Mouse (Mus musculus) heart, embryonic 15.5 days (tissue): Measurements from ENCODE around the gene Fam118b. TPM values are rescaled to one million over a fixed set of nuclear protein-coding genes. Genes with fewer than 3 reads are reported as not detected.

Source experiments
- ATAC-seq: fragments of 200-750 bp; cut with Nextera tagmentation; replicated peaks from 2 replicates; pipeline ENCODE4 v1.8.0; 2017; ENCODE audit warnings: low read depth, moderate TSS enrichment; ENCODE audit not compliant: insufficient number of reproducible peaks, insufficient read depth, low FRiP score
- H3K27ac ChIP-seq: fragments of 300-500 bp; sonication (generic); 2 replicates; pipeline ENCODE4 v1.5.1; 2015; ENCODE audit warnings: mild to moderate bottlenecking, inconsistent platforms
- H3K27me3 ChIP-seq: fragments of 300-500 bp; sonication (generic); 2 replicates; pipeline ENCODE4 v1.6.1; 2015; ENCODE audit warnings: inconsistent platforms
- H3K36me3 ChIP-seq: fragments of 300-500 bp; sonication (generic); 2 replicates; pipeline ENCODE4 v1.6.1; 2015; ENCODE audit warnings: mild to moderate bottlenecking, inconsistent platforms
- H3K4me1 ChIP-seq: fragments of 300-500 bp; sonication (generic); replicated peaks from 2 replicates; pipeline ENCODE4 v1.6.1; 2015; ENCODE audit warnings: inconsistent platforms
- H3K4me2 ChIP-seq: fragments of 300-500 bp; sonication (generic); 2 replicates; pipeline ENCODE4 v1.6.1; 2015; ENCODE audit warnings: inconsistent platforms, mild to moderate bottlenecking, moderate library complexity
- H3K4me3 ChIP-seq: fragments of 300-500 bp; sonication (generic); 2 replicates; pipeline ENCODE4 v1.5.1; 2015; ENCODE audit warnings: mild to moderate bottlenecking, inconsistent platforms
- H3K9ac ChIP-seq: fragments of 300-500 bp; sonication (generic); 2 replicates; pipeline ENCODE4 v1.6.1; 2015; ENCODE audit warnings: mild to moderate bottlenecking, inconsistent platforms
- H3K9me3 ChIP-seq: fragments of 300-500 bp; sonication (generic); replicated peaks from 2 replicates; pipeline ENCODE4 v1.6.1; 2016; ENCODE audit warnings: inconsistent platforms
- WGBS: fragments of 180-500 bp; shearing (Covaris S2); methylation state at CpG from one replicate; pipeline ENCODE4 v1.1.7; 2015; ENCODE audit warnings: mixed read lengths; 5-methylcytosine and 5-hydroxymethylcytosine counted together
- polyA plus RNA-seq: library from polyadenylated mRNA; unstranded; fragments of >200 nt; fragmentation: Nextera tagmentation; extraction: Ambion mirVana; gene quantifications from 2 replicates; pipeline ENCODE4 v1.2.1, GENCODE M21; 2015

The Fam118b gene
- polyA plus RNA-seq, 1 experiment from 2014 or later: 23.2 TPM

DNA sequence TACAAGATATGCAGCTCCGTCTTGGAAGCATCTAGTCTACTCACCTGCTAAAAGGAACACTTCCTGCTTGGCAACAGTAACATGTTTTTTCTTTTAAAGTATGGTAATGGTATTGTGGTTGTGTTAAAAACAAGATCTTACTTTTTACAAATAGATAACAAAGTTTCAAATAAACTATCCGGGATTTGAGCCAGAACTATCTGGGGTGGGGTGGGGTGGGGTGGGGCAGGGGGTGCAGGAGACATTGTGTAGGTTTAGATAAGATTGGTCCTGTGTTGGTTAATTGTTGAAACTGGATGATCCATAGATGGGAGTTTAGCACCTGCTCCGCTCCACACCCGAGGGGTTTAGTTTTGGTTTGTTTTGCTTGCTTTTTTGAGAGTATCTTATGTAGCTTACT is 5.2 kb downstream of the Fam118b start:
- no peaks in the 10 kb centered on the region for H3K9me3 ChIP-seq
- no peak overlapping the region for H3K9ac ChIP-seq
- H3K27me3 ChIP-seq: no peaks in the 10 kb centered on the region
- H3K4me3 ChIP-seq: no peak overlapping the region
- no peak for ATAC-seq
- H3K4me2 ChIP-seq: no peak overlapping the region
- no peaks in the 10 kb centered on the region for H3K36me3 ChIP-seq
- peaks cover 4% of the 10 kb centered on the region for H3K4me1 ChIP-seq
- 72% methylated on average over 4 of the region's 4 CpGs for WGBS
- no peak overlapping the region for H3K27ac ChIP-seq

DNA sequence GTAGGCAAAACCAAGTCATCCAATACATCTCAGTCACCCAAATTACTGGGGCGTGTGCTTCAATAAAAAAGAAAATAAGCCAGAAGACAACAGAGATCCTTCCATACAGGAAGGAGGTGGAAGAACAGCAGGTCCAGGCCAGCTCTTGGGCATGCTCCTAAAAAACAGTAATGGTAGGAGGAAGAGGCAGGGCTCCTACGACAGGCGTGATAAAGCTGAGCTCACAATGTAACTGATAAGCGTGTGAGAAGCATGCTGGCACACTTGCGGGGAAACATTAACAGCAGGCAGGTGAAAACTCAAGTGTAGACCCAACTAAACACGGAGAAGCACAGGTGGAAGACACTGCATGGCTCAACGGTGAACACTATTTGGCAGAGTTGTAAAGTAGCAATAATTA is 10.2 kb downstream of the Fam118b start:
- no peak overlapping the region for H3K4me3 ChIP-seq
- 69% methylated on average over 7 of the region's 7 CpGs for WGBS
- H3K9me3 ChIP-seq: no peaks in the 10 kb centered on the region

DNA sequence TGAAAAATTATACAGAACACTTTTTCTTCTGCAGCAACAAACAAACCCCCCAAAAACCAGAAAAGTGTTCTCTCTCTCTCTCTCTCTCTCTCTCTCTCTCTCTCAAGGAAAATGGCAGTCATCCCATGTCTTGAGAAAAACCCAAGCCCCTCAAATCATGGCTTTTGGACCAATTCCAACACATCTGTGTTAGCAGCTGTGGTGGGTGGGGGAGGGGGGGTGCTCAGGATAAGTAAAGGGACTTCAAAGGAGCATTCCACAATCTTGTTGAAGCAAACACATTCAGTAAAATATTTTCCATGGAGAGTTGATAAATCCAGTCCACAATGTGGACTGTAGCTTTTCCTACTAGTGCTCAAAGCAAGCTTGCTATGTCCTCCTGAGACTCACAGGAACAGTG is 18.1 kb downstream of the Fam118b start:
- Histone ChIP-seq H3K9me3 (no peaks in the 10 kb centered on the region), H3K9ac (no peak overlapping the region), H3K4me1 (no peaks in the 10 kb centered on the region), H3K27ac (no peak overlapping the region), H3K4me2 (no peak overlapping the region), H3K27me3 (no peaks in the 10 kb centered on the region), H3K36me3 (no peaks in the 10 kb centered on the region), H3K4me3 (no peak overlapping the region)
- no peak for ATAC-seq

More for the DNA sequence above, 10.2 kb downstream of the Fam118b start:
- H3K4me1 ChIP-seq: no peaks in the 10 kb centered on the region
- H3K36me3 ChIP-seq: no peaks in the 10 kb centered on the region
- H3K27me3 ChIP-seq: no peaks in the 10 kb centered on the region
- H3K9ac ChIP-seq: no peak overlapping the region
- no peak overlapping the region for H3K4me2 ChIP-seq
- ATAC-seq: no peak
- H3K27ac ChIP-seq: no peak overlapping the region

DNA sequence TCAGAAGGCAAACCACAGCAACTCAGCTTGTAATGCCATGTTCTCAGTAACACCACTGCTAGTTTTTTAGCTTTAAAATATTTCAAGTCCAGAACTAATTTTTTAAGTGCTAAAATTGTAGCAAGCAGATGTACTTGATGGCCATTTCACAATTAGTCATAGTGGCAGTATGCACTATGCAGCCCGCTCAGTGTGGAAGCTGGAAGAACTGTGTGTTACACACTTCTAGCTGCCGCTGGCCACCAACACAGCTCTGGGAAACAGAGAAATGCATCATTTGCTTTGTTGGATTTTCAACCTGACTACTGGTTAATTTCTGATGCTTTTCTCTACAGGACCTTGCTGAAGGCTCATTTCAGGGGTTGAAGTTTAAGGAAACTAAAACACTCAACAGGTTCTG is 20.2 kb downstream of the Fam118b start:
- H3K4me2 ChIP-seq: no peak overlapping the region
- 89% methylated on average over 2 of the region's 2 CpGs for WGBS
- no peak overlapping the region for H3K9ac ChIP-seq
- no peak overlapping the region for H3K4me3 ChIP-seq
- no peaks in the 10 kb centered on the region for H3K36me3 ChIP-seq
- no peak overlapping the region for H3K27ac ChIP-seq
- no peaks in the 10 kb centered on the region for H3K9me3 ChIP-seq
- ATAC-seq: no peak
- H3K4me1 ChIP-seq: no peaks in the 10 kb centered on the region
- H3K27me3 ChIP-seq: no peaks in the 10 kb centered on the region

DNA sequence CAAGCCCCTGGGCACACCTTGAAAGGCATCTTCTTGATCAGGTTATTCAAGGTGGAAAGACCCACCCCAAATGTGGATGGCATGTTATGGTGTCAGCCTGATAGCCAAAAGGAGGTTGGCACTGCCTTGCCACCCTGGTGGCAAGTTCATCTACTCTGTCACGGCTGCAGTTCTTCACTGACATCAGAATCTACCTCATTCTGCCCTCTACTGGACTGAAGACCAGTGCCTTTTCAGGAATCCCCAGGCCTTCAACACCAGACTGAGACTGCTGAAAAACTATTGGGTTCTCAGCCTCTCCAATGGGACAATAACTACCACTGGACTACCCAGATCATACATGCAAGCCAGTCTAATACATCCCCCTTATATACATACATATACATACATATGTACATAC is 27.9 kb downstream of the Fam118b start:
- H3K4me1 ChIP-seq: no peaks in the 10 kb centered on the region
- H3K9me3 ChIP-seq: no peaks in the 10 kb centered on the region
- WGBS: 62% methylated on average over 1 of the region's 1 CpGs
- ATAC-seq: no peak
- no peaks in the 10 kb centered on the region for H3K36me3 ChIP-seq
- no peak overlapping the region for H3K4me2 ChIP-seq
- no peak overlapping the region for H3K27ac ChIP-seq
- no peak overlapping the region for H3K4me3 ChIP-seq
- H3K9ac ChIP-seq: no peak overlapping the region
- no peaks in the 10 kb centered on the region for H3K27me3 ChIP-seq

DNA sequence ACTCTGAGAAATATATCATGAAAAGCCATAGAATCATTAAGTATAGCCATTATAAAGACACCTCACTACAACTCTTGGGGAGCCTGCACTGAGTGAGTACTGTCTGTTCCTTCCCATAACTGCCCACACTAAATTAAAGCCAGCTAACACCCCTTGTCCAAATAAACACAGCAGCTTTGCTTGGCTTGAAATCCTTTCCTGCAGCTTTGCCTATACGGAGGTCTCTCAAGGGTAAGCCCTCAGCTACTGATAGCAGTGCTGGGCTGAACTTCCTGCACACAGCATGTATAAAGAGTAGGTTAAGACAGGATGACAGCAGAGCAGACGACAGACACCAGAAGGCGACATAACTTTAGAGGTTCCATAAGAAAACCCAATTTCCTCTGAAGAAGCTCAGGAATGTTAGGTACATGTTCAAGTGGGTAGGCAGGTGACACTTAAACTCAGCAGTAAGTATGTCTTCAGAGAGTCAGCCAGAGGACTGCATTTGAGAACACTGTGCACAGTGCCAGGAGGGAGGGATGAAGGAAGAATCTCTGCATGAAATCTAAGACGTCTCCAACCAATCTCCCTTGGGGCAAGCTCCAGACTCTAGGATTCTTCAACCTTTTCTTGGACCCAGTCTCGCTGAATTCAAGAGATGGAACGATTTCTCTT is 28.6 kb downstream of the Fam118b start:
- no peaks in the 10 kb centered on the region for H3K27me3 ChIP-seq
- H3K4me1 ChIP-seq: no peaks in the 10 kb centered on the region
- no peaks in the 10 kb centered on the region for H3K9me3 ChIP-seq
- no peak overlapping the region for H3K27ac ChIP-seq
- no peak overlapping the region for H3K4me2 ChIP-seq
- H3K9ac ChIP-seq: no peak overlapping the region
- H3K36me3 ChIP-seq: no peaks in the 10 kb centered on the region
- 47% methylated on average over 6 of the region's 6 CpGs for WGBS
- no peak overlapping the region for H3K4me3 ChIP-seq
- peak; percentile 62; the same call in 1 of the 2 replicates for ATAC-seq

DNA sequence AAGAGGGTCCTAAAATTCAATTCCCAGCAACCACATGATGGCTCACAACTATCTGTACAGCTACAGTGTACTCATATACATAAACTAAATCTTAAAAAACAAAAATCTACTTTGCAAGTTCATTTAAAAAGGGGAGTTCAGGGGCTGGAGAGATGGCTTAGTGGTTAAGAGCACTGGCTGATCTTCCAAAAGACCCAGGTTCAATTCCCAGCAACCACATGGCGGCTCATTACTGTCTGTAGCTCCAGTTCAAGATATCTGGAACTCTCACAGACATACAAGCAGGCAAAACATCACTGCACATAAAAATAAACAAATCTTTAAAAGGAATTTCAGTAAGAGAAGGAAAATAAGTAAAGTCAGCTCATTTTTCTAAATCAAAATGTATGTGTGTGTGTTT is 29.2 kb downstream of the Fam118b start:
- H3K4me3 ChIP-seq: no peak overlapping the region
- no peaks in the 10 kb centered on the region for H3K4me1 ChIP-seq
- WGBS: 88% methylated on average over 1 of the region's 1 CpGs
- H3K27ac ChIP-seq: no peak overlapping the region; the same call in 1 of the 2 replicates
- H3K27me3 ChIP-seq: no peaks in the 10 kb centered on the region
- H3K4me2 ChIP-seq: no peak overlapping the region
- ATAC-seq: no peak
- H3K9ac ChIP-seq: no peak overlapping the region
- H3K36me3 ChIP-seq: no peaks in the 10 kb centered on the region
- H3K9me3 ChIP-seq: no peaks in the 10 kb centered on the region

DNA sequence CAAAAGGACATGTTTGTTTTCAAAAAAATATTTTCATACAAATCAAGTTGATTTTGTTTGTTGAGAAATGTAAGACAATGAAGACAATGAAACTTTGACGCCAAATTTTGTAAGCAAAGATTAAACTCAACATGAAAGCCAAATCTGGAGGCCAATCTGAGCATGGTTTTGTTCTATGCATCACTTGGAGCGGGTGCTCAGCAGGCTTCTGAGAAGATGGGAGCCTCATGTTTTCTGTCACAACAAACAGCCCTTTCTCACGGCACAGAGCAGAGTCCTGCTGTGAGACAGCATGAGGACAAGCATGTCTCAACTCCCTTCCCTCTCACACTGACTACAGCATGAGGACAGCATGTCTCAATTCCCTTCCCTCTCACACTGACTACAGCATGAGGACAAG is 31.6 kb downstream of the Fam118b start:
- H3K27me3 ChIP-seq: no peaks in the 10 kb centered on the region
- no peak for ATAC-seq
- H3K4me3 ChIP-seq: no peak overlapping the region
- WGBS: 54% methylated on average over 3 of the region's 3 CpGs
- H3K4me1 ChIP-seq: no peaks in the 10 kb centered on the region
- no peaks in the 10 kb centered on the region for H3K9me3 ChIP-seq
- H3K4me2 ChIP-seq: no peak overlapping the region
- no peaks in the 10 kb centered on the region for H3K36me3 ChIP-seq
- H3K27ac ChIP-seq: no peak overlapping the region
- H3K9ac ChIP-seq: no peak overlapping the region

DNA sequence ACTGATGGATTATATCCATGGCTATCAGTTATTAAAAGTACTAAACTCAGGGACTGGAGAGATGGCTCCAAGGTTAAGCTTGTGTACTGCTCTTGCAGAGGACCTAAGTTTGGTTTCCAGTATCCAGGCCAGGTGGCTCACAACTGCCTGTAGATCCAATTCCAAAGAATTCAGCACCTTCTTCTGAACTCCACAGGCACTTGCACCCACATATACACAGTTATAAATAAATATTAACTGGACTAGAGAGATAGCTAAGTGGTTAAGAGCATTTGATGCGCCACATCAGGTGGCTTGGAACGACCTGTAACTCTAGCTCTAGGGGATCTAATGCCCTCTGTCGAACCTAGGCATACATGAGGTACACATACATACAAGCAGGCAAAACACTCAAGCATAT is 38.9 kb downstream of the Fam118b start:
- no peaks in the 10 kb centered on the region for H3K4me1 ChIP-seq
- no peaks in the 10 kb centered on the region for H3K36me3 ChIP-seq
- H3K4me2 ChIP-seq: no peak overlapping the region
- H3K4me3 ChIP-seq: no peak overlapping the region
- no peak overlapping the region for H3K9ac ChIP-seq
- H3K27me3 ChIP-seq: no peaks in the 10 kb centered on the region
- WGBS: 82% methylated on average over 3 of the region's 3 CpGs
- no peak for ATAC-seq
- H3K27ac ChIP-seq: no peak overlapping the region
- no peaks in the 10 kb centered on the region for H3K9me3 ChIP-seq

DNA sequence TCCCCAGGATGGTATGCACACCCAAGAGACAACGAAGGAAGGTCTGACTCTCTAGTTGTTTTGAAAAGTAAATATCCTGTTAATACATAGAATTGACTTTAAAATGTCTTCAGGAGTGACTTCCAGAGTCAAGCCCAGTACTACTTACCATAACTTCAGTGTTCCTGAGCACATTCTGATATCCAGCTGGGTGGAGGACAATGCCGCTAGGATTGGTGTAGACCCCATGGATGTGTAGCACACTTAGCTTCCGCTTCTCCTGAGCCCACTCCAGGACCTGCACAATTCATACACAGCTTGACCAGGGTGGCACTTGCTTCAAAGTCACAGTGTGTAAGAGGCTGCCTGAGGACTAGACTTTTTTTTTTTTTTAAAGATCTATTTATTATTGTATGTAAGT is 44.1 kb downstream of the Fam118b start:
- no peak for ATAC-seq
- no peaks in the 10 kb centered on the region for H3K4me1 ChIP-seq
- H3K27ac ChIP-seq: no peak overlapping the region
- H3K27me3 ChIP-seq: no peaks in the 10 kb centered on the region
- no peaks in the 10 kb centered on the region for H3K9me3 ChIP-seq
- no peak overlapping the region for H3K4me2 ChIP-seq
- no peak overlapping the region for H3K9ac ChIP-seq
- 94% methylated on average over 3 of the region's 3 CpGs for WGBS
- no peak overlapping the region for H3K4me3 ChIP-seq
- H3K36me3 ChIP-seq: peaks cover 24% of the 10 kb centered on the region

DNA sequence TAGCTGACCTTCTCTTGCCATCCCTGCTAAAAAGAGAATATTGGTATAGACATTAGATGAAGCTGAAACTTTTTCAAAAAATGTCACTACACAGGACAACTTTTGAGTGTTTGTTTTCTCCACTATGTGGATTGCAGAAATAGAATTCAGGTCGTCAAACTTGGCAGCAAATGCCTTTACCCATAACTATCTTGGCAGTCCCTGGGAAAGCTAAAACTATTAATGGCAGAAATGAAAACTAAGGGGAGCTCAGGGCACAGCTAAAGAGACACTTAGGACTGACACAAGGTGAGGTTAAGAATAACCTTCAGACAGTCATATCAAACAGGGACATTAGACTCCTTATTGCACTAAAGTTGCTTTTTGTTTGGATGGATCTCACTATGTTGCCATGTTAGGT is 49.6 kb downstream of the Fam118b start:
- H3K4me2 ChIP-seq: no peak overlapping the region
- no peaks in the 10 kb centered on the region for H3K27me3 ChIP-seq
- no peak overlapping the region for H3K27ac ChIP-seq
- no peak overlapping the region for H3K4me3 ChIP-seq
- 51% methylated on average over 1 of the region's 1 CpGs for whole genome bisulfite sequencing
- no peak for ATAC-seq
- H3K36me3 ChIP-seq: peaks cover 76% of the 10 kb centered on the region
- no peaks in the 10 kb centered on the region for H3K9me3 ChIP-seq
- H3K4me1 ChIP-seq: no peaks in the 10 kb centered on the region
- H3K9ac ChIP-seq: no peak overlapping the region
